Mouse (Mus musculus): ENCODE data around the gene Sost.

Sost gene

GRCm38 (mm10) chr11:101937108-101937507 is 29.7 kb downstream of the Sost start:
- no peak for DNase-seq

GRCm38 (mm10) chr11:101936421-101936820 is 30.4 kb downstream of the Sost start:
- no peak for DNase-seq

GRCm38 (mm10) chr11:101935743-101936142 is 31.1 kb downstream of the Sost start:
- DNase-seq = no peak

- DNase-seq = no peak
Observed at GRCm38 (mm10) chr11:101931978-101932377, 34.8 kb downstream of the Sost start.

- DNase-seq = peak; percentile 40
Observed at GRCm38 (mm10) chr11:101928030-101928762, 38.6 kb downstream of the Sost start.

- no peak for DNase-seq
Observed at GRCm38 (mm10) chr11:101926951-101927589, 39.7 kb downstream of the Sost start.

- DNase-seq = no peak
Observed at GRCm38 (mm10) chr11:101925636-101926035, 41.2 kb downstream of the Sost start.

- no peak for DNase-seq
Observed at GRCm38 (mm10) chr11:101924441-101924976, 42.3 kb downstream of the Sost start.

GRCm38 (mm10) chr11:101923988-101924387 is 42.8 kb downstream of the Sost start:
- DNase-seq = no peak

- DNase-seq = no peak
Observed at GRCm38 (mm10) chr11:101921361-101921952, 45.4 kb downstream of the Sost start.

GRCm38 (mm10) chr11:101919660-101920059 is 47.2 kb downstream of the Sost start:
- peak; percentile 58 for DNase-seq

GRCm38 (mm10) chr11:101918609-101919008 is 48.2 kb downstream of the Sost start:
- DNase-seq = no peak

- DNase-seq = no peak
Observed at GRCm38 (mm10) chr11:101916772-101917171, 50.0 kb downstream of the Sost start.

GRCm38 (mm10) chr11:101913591-101913990 is 53.2 kb downstream of the Sost start:
- DNase-seq = no peak

Measured in thymus, postnatal 14 days (tissue).